Mouse (Mus musculus) inflammation-experienced regulatory T-cells, adult 6 months (primary cell): Measurements from ENCODE around the gene Slco2b1. TPM values are rescaled to one million over a fixed set of nuclear protein-coding genes. Genes with fewer than 3 reads are reported as not detected.

Experiments used
- ATAC-seq: one replicate; pipeline ENCODE4 v1.8.0; 2017
- polyA plus RNA-seq, 3 experiments: library from polyadenylated mRNA; unstranded; fragments of 100-300 nt; shearing (Covaris generic); gene quantifications; one replicate each; pipeline ENCODE4 v1.2.1; 2017

Gene Slco2b1
- polyA plus RNA-seq, 3 experiments from 2014 or later, result not detected

GRCm38 (mm10) chr7:99693387-99693786 lies 17.8 kb downstream of the Slco2b1 start:
- ATAC-seq, result no peak

GRCm38 (mm10) chr7:99692396-99692795 lies 18.7 kb downstream of the Slco2b1 start:
- ATAC-seq, result no peak

- no peak for ATAC-seq
Observed at GRCm38 (mm10) chr7:99690819-99691218, 20.3 kb downstream of the Slco2b1 start.

- no peak for ATAC-seq
Observed at GRCm38 (mm10) chr7:99684086-99684485, 27.1 kb downstream of the Slco2b1 start.

GRCm38 (mm10) chr7:99680771-99681170 lies 30.4 kb downstream of the Slco2b1 start:
- no peak for ATAC-seq

GRCm38 (mm10) chr7:99674890-99675289 lies 36.2 kb downstream of the Slco2b1 start:
- no peak for ATAC-seq

- no peak for ATAC-seq
Observed at GRCm38 (mm10) chr7:99674209-99674608, 36.9 kb downstream of the Slco2b1 start.

GRCm38 (mm10) chr7:99673188-99673587 lies 38.0 kb downstream of the Slco2b1 start:
- ATAC-seq, result no peak

GRCm38 (mm10) chr7:99671544-99672435 lies 39.4 kb downstream of the Slco2b1 start:
- no peak for ATAC-seq

GRCm38 (mm10) chr7:99670915-99671314 lies 40.2 kb downstream of the Slco2b1 start:
- ATAC-seq, result no peak

GRCm38 (mm10) chr7:99668802-99669201 lies 42.3 kb downstream of the Slco2b1 start:
- ATAC-seq, result no peak

GRCm38 (mm10) chr7:99667096-99667495 lies 44.0 kb downstream of the Slco2b1 start:
- no peak for ATAC-seq

- no peak for ATAC-seq
Observed at GRCm38 (mm10) chr7:99665731-99666452, 45.2 kb downstream of the Slco2b1 start.

GRCm38 (mm10) chr7:99664571-99665485 lies 46.3 kb downstream of the Slco2b1 start:
- no peak for ATAC-seq

GRCm38 (mm10) chr7:99663507-99664220 lies 47.5 kb downstream of the Slco2b1 start:
- ATAC-seq, result no peak

GRCm38 (mm10) chr7:99662311-99662710 lies 48.8 kb downstream of the Slco2b1 start:
- no peak for ATAC-seq

- no peak for ATAC-seq
Observed at GRCm38 (mm10) chr7:99661571-99662230, 49.4 kb downstream of the Slco2b1 start.

GRCm38 (mm10) chr7:99661071-99661470 lies 50.1 kb downstream of the Slco2b1 start:
- no peak for ATAC-seq

GRCm38 (mm10) chr7:99659379-99660029 lies 51.6 kb downstream of the Slco2b1 start:
- no peak for ATAC-seq

- no peak for ATAC-seq
Observed at GRCm38 (mm10) chr7:99654244-99654643, 56.9 kb downstream of the Slco2b1 start.

GRCm38 (mm10) chr7:99649585-99649984 lies 61.6 kb downstream of the Slco2b1 start:
- ATAC-seq, result no peak
